Mouse (Mus musculus): ENCODE data around the gene Ago4. TPM values are rescaled to one million over a fixed set of nuclear protein-coding genes. Genes with fewer than 3 reads are reported as not detected.

The Ago4 gene
- polyA plus RNA-seq, 1 experiment from 2014 or later: 3.4 TPM

DNA sequence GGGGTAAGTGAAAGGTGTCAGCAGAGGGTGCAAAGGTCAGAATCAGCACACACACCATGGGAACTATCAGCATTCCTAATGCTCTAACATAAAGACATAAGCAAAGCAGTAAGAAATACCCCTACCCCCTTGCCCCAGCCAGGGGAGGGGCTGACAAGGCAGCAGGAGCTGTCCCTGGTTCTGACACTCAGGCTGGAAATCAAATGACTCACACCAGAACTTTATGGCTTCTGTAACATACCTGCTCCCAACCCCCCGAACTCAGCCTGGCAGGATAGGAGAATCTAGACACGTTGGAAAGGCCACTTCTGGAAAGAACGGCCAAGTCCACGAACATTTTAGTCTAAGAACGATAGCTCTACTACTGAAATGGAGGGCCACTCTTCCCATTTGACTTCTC is 60.2 kb downstream of the Ago4 start:
- 0 out of 2 replicates have a peak, but pooled peaks cover 2% of the 10 kb centered on the region for H3K4me1 ChIP-seq (ENCODE audit: control insufficient read depth, insufficient read depth, low read length)
- 45% methylated on average over 5 of the region's 5 CpGs for WGBS
- ATAC-seq (ENCODE audit: insufficient read depth, low FRiP score, low TSS enrichment) (no peak), DNase-seq (ENCODE audit: low spot score) (no peak)
- H3K36me3 ChIP-seq (ENCODE audit: control insufficient read depth, insufficient read depth, low read length): no peaks in the 10 kb centered on the region
- no peak overlapping the region for H3K4me3 ChIP-seq (ENCODE audit: low read depth, low read length)
- no peaks in the 10 kb centered on the region for H3K27me3 ChIP-seq (ENCODE audit: control insufficient read depth, insufficient read depth, low read length)
- no peak overlapping the region for H3K4me2 ChIP-seq (ENCODE audit: low read depth)
- H3K9ac ChIP-seq (ENCODE audit: low read length): no peak overlapping the region
- no peak overlapping the region for H3K27ac ChIP-seq (ENCODE audit: low read depth, low read length)
- H3K9me3 ChIP-seq (ENCODE audit: control insufficient read depth, low read length): no peaks in the 10 kb centered on the region

DNA sequence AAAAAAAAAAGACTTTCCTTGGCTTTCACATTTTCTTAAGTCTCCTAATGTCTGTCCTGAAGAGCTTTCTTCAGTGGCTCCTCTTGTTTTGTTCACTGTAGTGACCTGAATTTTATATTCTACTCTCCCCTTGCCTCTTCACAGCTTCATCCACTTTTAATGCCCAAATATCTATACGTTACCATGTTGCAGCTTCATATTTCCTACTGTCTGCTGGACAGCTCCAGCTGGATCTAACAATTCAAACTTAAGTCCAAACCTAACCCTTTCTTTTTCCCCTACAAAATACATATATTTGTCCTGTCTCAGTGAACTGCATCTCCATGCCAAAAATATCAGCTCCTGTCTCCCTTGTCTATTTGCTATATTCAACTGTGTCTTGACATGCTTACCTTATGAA is 63.9 kb downstream of the Ago4 start:
- DNase-seq (ENCODE audit: low spot score): no peak
- WGBS: 73% methylated on average over 1 of the region's 1 CpGs
- Histone ChIP-seq H3K4me1 (ENCODE audit: control insufficient read depth, insufficient read depth, low read length) (peaks cover 28% of the 10 kb centered on the region), H3K27ac (ENCODE audit: low read depth, low read length) (no peak overlapping the region), H3K27me3 (ENCODE audit: control insufficient read depth, insufficient read depth, low read length) (no peaks in the 10 kb centered on the region), H3K4me3 (ENCODE audit: low read depth, low read length) (no peak overlapping the region), H3K9ac (ENCODE audit: low read length) (no peak overlapping the region), H3K9me3 (ENCODE audit: control insufficient read depth, low read length) (no peaks in the 10 kb centered on the region), H3K4me2 (ENCODE audit: low read depth) (no peak overlapping the region), H3K36me3 (ENCODE audit: control insufficient read depth, insufficient read depth, low read length) (no peaks in the 10 kb centered on the region)
- no peak for ATAC-seq (ENCODE audit: insufficient read depth, low FRiP score, low TSS enrichment)

DNA sequence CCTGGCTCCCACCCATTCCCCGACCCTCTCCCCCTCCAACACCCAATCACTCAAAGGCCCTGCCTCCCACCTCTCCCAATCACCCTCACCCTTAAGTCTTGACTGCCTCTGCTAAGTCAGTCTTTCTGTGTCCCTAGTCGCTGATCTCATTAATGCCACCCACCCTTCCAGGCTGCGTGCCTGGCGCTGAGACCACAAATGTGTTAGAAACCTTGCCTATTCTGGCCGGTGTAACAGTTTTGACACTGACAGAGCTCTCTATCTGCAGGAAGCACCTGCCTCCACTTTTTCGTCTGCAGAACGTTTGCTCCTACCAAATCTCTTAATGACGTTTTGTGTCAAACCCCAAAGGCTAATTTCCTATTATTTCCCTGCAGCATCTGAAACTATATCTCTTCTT is 64.3 kb downstream of the Ago4 start:
- Histone ChIP-seq H3K4me3 (ENCODE audit: low read depth, low read length) (peak overlapping the region; percentile 97), H3K27me3 (ENCODE audit: control insufficient read depth, insufficient read depth, low read length) (no peaks in the 10 kb centered on the region), H3K36me3 (ENCODE audit: control insufficient read depth, insufficient read depth, low read length) (no peaks in the 10 kb centered on the region), H3K27ac (ENCODE audit: low read depth, low read length) (peak overlapping the region; percentile 96), H3K9me3 (ENCODE audit: control insufficient read depth, low read length) (no peaks in the 10 kb centered on the region), H3K4me2 (ENCODE audit: low read depth) (peak overlapping the region; percentile 60), H3K4me1 (ENCODE audit: control insufficient read depth, insufficient read depth, low read length) (peaks cover 32% of the 10 kb centered on the region), H3K9ac (ENCODE audit: low read length) (peak overlapping the region; percentile 98)
- WGBS: 7% methylated on average over 8 of the region's 8 CpGs
- DNase-seq (ENCODE audit: low spot score) (no peak), ATAC-seq (ENCODE audit: insufficient read depth, low FRiP score, low TSS enrichment) (no peak; the same call in 1 of the 2 replicates)

DNA sequence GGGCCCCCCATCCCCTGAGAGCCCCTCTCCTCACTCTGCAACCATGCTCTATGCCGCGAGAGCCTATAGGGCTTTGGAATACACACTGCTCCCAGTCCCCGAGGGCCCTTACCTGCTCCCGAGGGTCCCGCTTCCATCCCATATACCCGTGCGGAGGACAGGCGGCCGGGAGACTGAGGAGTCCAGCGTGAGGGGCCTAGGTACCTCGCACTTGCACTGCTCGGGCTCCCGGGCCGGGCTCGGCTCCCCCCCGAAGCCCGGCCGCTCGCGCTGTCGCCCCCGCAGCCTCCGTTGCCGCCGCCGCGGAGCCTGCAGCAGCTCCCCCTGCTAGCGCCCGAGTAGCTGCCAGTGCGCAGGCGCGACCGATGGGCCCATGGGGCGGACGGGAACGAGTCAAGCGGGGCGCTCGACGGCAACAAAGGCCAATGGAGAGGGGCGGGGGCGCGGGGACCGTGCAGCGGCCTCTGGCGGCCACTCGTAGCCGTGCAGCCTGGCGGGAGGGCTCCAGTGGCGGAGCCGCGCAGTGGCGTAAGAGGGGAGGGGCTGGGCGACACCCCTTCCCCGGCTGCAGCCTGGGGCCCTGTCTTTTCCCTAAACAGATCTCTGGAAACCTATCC is 64.9 kb downstream of the Ago4 start, which contains the start of gene Ago1:
Ago1 (minus strand) TSS at position 299 of the 617 bp plus-strand sequence.
- Histone ChIP-seq H3K27ac (ENCODE audit: low read depth, low read length) (peak within 1 kb of the TSS; percentile 96), H3K9ac (ENCODE audit: low read length) (peak within 1 kb of the TSS; percentile 98), H3K4me2 (ENCODE audit: low read depth) (peak within 1 kb of the TSS; percentile 60), H3K9me3 (ENCODE audit: control insufficient read depth, low read length) (no peaks in the 10 kb centered on the region), H3K27me3 (ENCODE audit: control insufficient read depth, insufficient read depth, low read length) (no peaks in the 10 kb centered on the region), H3K4me1 (ENCODE audit: control insufficient read depth, insufficient read depth, low read length) (peaks cover 37% of the 10 kb centered on the region), H3K36me3 (ENCODE audit: control insufficient read depth, insufficient read depth, low read length) (no peaks in the 10 kb centered on the region), H3K4me3 (ENCODE audit: low read depth, low read length) (peak within 1 kb of the TSS; percentile 97)
- ATAC-seq (ENCODE audit: insufficient read depth, low FRiP score, low TSS enrichment) (peak; percentile 56), DNase-seq (ENCODE audit: low spot score) (peak; percentile 98)
- under 1% methylated on average over 50 of the region's 55 CpGs for WGBS

DNA sequence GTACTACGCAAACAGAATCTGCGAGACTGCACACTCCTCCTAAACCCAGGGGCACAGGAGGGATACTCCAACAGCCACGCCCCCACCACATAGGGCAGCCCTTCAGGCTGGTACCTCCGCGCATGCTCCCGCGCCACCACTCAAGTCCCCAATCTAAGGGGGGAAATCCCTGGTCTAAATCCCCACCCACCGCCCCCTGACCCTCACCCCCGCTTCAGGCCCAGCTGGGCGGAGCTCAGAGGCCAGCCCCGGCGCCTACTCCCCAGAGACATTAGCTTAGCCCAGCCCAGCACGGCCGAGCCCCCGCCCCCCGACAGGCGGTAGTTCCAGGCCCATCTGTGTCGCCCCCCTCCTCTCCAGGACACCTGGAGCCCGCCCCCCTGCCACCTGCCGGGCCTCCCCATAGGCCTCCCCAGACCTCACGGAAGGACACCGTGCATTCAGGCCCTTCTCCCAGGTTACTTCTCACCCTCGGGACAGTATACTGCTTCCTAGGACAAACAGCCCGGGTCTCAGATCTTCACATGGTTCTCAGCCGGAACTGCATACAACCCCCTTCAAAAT is 65.5 kb downstream of the Ago4 start:
- Histone ChIP-seq H3K4me2 (ENCODE audit: low read depth) (peak overlapping the region; percentile 60), H3K36me3 (ENCODE audit: control insufficient read depth, insufficient read depth, low read length) (no peaks in the 10 kb centered on the region), H3K4me1 (ENCODE audit: control insufficient read depth, insufficient read depth, low read length) (peaks cover 37% of the 10 kb centered on the region), H3K27ac (ENCODE audit: low read depth, low read length) (peak overlapping the region; percentile 96), H3K4me3 (ENCODE audit: low read depth, low read length) (peak overlapping the region; percentile 97), H3K27me3 (ENCODE audit: control insufficient read depth, insufficient read depth, low read length) (no peaks in the 10 kb centered on the region), H3K9me3 (ENCODE audit: control insufficient read depth, low read length) (no peaks in the 10 kb centered on the region), H3K9ac (ENCODE audit: low read length) (peak overlapping the region; percentile 98)
- DNase-seq (ENCODE audit: low spot score) (peak; percentile 87), ATAC-seq (ENCODE audit: insufficient read depth, low FRiP score, low TSS enrichment) (peak; percentile 64)
- under 1% methylated on average over 21 of the region's 25 CpGs for WGBS

DNA sequence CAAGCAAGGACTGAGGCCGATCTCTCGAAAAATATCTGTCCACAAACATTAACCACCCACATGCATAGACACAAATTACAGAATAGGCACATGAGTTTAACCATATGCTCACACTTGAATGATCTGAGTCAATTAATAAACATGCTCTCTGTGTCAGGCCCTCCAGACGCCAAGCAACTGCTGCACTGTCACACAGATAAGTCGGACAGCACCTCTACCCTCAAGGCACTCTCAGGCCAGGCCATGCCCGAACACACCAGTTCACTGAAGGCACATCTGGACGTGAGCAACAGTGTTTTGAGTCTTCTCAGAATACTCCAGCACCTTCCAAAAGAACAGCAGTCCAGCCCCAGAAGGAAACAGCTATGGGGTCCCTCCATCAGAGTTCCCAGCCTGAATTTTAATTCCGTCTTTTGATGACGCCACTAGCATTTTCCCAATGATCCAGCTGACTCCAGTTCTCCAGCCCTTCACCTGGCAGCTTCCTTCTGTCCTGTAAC is 67.0 kb downstream of the Ago4 start:
- Histone ChIP-seq H3K27me3 (ENCODE audit: control insufficient read depth, insufficient read depth, low read length) (no peaks in the 10 kb centered on the region), H3K4me1 (ENCODE audit: control insufficient read depth, insufficient read depth, low read length) (peaks cover 37% of the 10 kb centered on the region), H3K4me3 (ENCODE audit: low read depth, low read length) (peak overlapping the region; percentile 97), H3K9me3 (ENCODE audit: control insufficient read depth, low read length) (no peaks in the 10 kb centered on the region), H3K4me2 (ENCODE audit: low read depth) (peak overlapping the region; percentile 60), H3K36me3 (ENCODE audit: control insufficient read depth, insufficient read depth, low read length) (no peaks in the 10 kb centered on the region), H3K9ac (ENCODE audit: low read length) (peak overlapping the region; percentile 98), H3K27ac (ENCODE audit: low read depth, low read length) (peak overlapping the region; percentile 96)
- DNase-seq (ENCODE audit: low spot score) (no peak), ATAC-seq (ENCODE audit: insufficient read depth, low FRiP score, low TSS enrichment) (no peak)
- WGBS: 18% methylated on average over 8 of the region's 8 CpGs

DNA sequence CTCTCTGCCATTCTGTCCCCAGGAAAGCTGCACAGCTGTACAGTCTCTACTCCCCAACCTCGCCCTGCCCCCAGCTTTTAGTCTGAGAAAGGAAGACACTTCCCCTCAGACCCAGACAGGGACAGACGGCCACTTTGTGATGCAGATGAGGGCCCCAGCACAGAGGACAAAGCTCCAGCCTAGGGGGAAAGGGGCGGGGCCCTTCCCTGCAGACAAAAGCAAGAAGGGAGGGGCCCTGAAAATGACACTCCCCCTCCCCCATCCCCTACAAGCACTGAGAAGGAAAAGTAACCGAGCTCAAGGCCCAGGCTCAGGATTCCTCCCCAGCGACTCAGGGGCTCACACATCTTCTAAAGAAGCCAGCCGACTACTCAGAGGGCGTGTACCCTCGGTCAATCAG is 67.4 kb downstream of the Ago4 start:
- Histone ChIP-seq H3K4me1 (ENCODE audit: control insufficient read depth, insufficient read depth, low read length) (peaks cover 37% of the 10 kb centered on the region), H3K27ac (ENCODE audit: low read depth, low read length) (peak overlapping the region; percentile 96), H3K4me2 (ENCODE audit: low read depth) (peak overlapping the region; percentile 60), H3K36me3 (ENCODE audit: control insufficient read depth, insufficient read depth, low read length) (no peaks in the 10 kb centered on the region), H3K9ac (ENCODE audit: low read length) (peak overlapping the region; percentile 98), H3K27me3 (ENCODE audit: control insufficient read depth, insufficient read depth, low read length) (no peaks in the 10 kb centered on the region), H3K9me3 (ENCODE audit: control insufficient read depth, low read length) (no peaks in the 10 kb centered on the region), H3K4me3 (ENCODE audit: low read depth, low read length) (peak overlapping the region; percentile 97)
- WGBS: 4% methylated on average over 8 of the region's 8 CpGs
- DNase-seq (ENCODE audit: low spot score) (peak; percentile 92), ATAC-seq (ENCODE audit: insufficient read depth, low FRiP score, low TSS enrichment) (peak; percentile 68)

DNA sequence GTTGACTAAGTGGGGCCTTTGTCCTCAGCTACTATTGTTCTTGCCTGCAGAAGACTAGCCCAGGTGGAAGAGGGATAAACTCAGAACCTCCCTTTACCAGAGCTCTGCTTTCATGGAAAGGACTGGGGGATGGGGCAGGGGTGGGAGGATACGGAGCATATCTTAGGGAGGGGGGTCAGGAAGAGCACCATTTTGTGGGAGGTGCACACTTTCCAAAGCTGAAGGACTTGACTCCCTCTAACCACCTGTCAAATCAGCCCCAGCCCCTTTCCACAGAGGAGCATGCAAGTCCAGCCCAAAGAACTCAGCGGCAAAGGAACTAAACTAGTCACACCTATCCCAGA is 68.4 kb downstream of the Ago4 start:
- peak overlapping the region; percentile 96 for H3K27ac ChIP-seq (ENCODE audit: low read depth, low read length)
- peak overlapping the region; percentile 98 for H3K9ac ChIP-seq (ENCODE audit: low read length)
- peak overlapping the region; percentile 60 for H3K4me2 ChIP-seq (ENCODE audit: low read depth)
- H3K9me3 ChIP-seq (ENCODE audit: control insufficient read depth, low read length): no peaks in the 10 kb centered on the region
- no peaks in the 10 kb centered on the region for H3K27me3 ChIP-seq (ENCODE audit: control insufficient read depth, insufficient read depth, low read length)
- ATAC-seq (ENCODE audit: insufficient read depth, low FRiP score, low TSS enrichment): no peak
- WGBS: 4% methylated on average over 2 of the region's 2 CpGs
- DNase-seq (ENCODE audit: low spot score): peak; percentile 68
- H3K4me3 ChIP-seq (ENCODE audit: low read depth, low read length): peak overlapping the region; percentile 97
- peaks cover 37% of the 10 kb centered on the region for H3K4me1 ChIP-seq (ENCODE audit: control insufficient read depth, insufficient read depth, low read length)
- peaks cover under 1% of the 10 kb centered on the region for H3K36me3 ChIP-seq (ENCODE audit: control insufficient read depth, insufficient read depth, low read length)

All from neural tube, embryonic 11.5 days (tissue).